Mouse (Mus musculus): ENCODE measurements around the gene Dnah9. TPM values are rescaled to one million over a fixed set of nuclear protein-coding genes. Genes with fewer than 3 reads are reported as not detected.

The Dnah9 gene
- total and polyA plus RNA-seq, 3 experiments: 0.38 TPM; not detected in 2

- Histone ChIP-seq H3K27me3 (ENCODE audit: insufficient read depth, low read length) (no peaks in the 10 kb centered on the region), H3K4me1 (ENCODE audit: insufficient read depth, low read depth, low read length) (no peaks in the 10 kb centered on the region), H3K4me3 (ENCODE audit: low read depth, low read length) (no peak overlapping the region), H3K9me3 (replicated peaks) (no peaks in the 10 kb centered on the region), H3K36me3 (replicated peaks) (peaks cover 91% of the 10 kb centered on the region)
- DNase-seq (ENCODE audit: low spot score): no peak
- TF ChIP-seq CTCF (IDR thresholded peaks at IDR 0.05; ENCODE audit: low read depth, low read length) (no peak), GATA2 (IDR thresholded peaks at IDR 0.05; ENCODE audit: borderline replicate concordance, low read depth, low read length) (no peak), POLR2AphosphoS5 (IDR thresholded peaks at IDR 0.05; ENCODE audit: insufficient replicate concordance, low read depth, low read length) (no peak), TAL1 (conservative IDR thresholded peaks at IDR 0.05; ENCODE audit: low read depth, low read length) (no peak), GATA1 (IDR thresholded peaks at IDR 0.05; ENCODE audit: borderline replicate concordance, low read length) (no peak)
- ATAC-seq (ENCODE audit: extremely low read depth, insufficient number of reproducible peaks, low FRiP score, poor library complexity, severe bottlenecking): no peak
Measured at GRCm38 (mm10) chr11:65818193-65818592, 350.2 kb downstream of the Dnah9 start.

DNA sequence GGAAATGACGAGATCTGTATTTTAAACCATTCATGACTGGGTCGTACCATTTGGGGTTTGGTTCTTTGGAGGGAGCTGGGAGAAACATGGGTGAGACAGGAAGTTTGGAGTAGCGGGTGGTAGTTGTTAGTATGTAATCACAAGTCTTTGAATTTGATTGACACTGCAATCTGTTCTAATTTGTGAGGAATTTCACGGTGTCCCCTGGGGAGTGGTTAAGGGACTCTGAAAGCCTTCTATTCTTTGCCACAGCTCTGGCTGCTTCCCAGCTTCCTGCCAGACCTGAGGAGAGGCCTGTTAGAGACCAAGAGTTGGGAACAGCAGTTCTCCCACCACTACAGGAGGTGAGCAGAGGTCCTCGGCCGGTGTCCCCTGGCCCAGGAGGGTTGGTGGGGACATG lies 352.1 kb downstream of the Dnah9 start:
- Histone ChIP-seq H3K9me3 (replicated peaks) (no peaks in the 10 kb centered on the region), H3K27me3 (ENCODE audit: insufficient read depth, low read length) (no peaks in the 10 kb centered on the region), H3K36me3 (replicated peaks) (peaks cover 83% of the 10 kb centered on the region), H3K4me1 (ENCODE audit: insufficient read depth, low read depth, low read length) (peaks cover 7% of the 10 kb centered on the region), H3K4me3 (ENCODE audit: low read depth, low read length) (no peak overlapping the region)
- ATAC-seq (ENCODE audit: extremely low read depth, insufficient number of reproducible peaks, low FRiP score, poor library complexity, severe bottlenecking): no peak
- no peak for DNase-seq (ENCODE audit: low spot score)
- TF ChIP-seq POLR2AphosphoS5 (IDR thresholded peaks at IDR 0.05; ENCODE audit: insufficient replicate concordance, low read depth, low read length) (no peak), TAL1 (conservative IDR thresholded peaks at IDR 0.05; ENCODE audit: low read depth, low read length) (no peak), GATA1 (IDR thresholded peaks at IDR 0.05; ENCODE audit: borderline replicate concordance, low read length) (no peak), CTCF (IDR thresholded peaks at IDR 0.05; ENCODE audit: low read depth, low read length) (no peak), GATA2 (IDR thresholded peaks at IDR 0.05; ENCODE audit: borderline replicate concordance, low read depth, low read length) (no peak)

DNA sequence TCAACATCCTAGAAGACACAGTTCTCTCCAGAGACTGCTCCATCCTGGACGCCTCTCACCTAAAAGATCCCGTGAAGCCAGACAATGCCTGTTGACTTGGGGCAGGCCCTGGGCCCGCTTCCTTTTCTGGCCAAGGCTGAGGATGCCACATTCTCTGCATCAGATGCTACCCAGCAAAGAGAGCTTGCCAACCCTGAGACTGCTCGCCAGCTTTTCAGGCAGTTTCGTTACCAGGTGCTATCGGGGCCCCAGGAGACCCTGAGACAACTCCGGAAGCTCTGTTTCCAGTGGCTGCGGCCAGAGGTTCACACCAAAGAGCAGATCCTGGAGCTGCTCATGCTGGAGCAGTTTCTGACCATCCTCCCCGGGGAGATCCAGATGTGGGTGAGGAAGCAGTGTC lies 354.0 kb downstream of the Dnah9 start:
- Histone ChIP-seq H3K27me3 (ENCODE audit: insufficient read depth, low read length) (no peaks in the 10 kb centered on the region), H3K9me3 (replicated peaks) (no peaks in the 10 kb centered on the region), H3K4me1 (ENCODE audit: insufficient read depth, low read depth, low read length) (peaks cover 12% of the 10 kb centered on the region), H3K4me3 (ENCODE audit: low read depth, low read length) (no peak overlapping the region), H3K36me3 (replicated peaks) (peaks cover 72% of the 10 kb centered on the region)
- DNase-seq (ENCODE audit: low spot score) (no peak), ATAC-seq (ENCODE audit: extremely low read depth, insufficient number of reproducible peaks, low FRiP score, poor library complexity, severe bottlenecking) (no peak)
- TF ChIP-seq GATA2 (IDR thresholded peaks at IDR 0.05; ENCODE audit: borderline replicate concordance, low read depth, low read length) (no peak), CTCF (IDR thresholded peaks at IDR 0.05; ENCODE audit: low read depth, low read length) (no peak), TAL1 (conservative IDR thresholded peaks at IDR 0.05; ENCODE audit: low read depth, low read length) (no peak)

DNA sequence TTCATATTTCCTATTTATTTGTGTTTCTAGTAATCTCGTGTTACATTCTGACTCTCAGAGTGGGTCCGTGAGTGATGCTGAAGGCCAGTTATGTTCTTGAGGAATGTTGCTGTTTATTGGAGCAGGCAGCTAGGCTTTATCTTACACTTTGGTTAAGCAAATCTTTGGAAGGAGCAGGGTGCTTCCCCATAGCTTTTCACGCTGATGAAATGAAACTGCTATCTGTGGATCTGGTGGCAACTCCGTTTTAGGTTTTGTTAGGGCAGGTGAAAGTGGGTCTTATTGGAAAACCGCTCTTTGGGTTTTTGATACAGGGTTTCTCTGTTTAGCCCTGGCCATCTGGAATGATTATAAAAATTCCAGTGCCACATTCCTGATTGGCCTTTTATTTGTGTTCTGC lies 356.3 kb downstream of the Dnah9 start:
- DNase-seq (ENCODE audit: low spot score): no peak
- H3K4me3 ChIP-seq (ENCODE audit: low read depth, low read length): no peak overlapping the region
- no peak for ATAC-seq (ENCODE audit: extremely low read depth, insufficient number of reproducible peaks, low FRiP score, poor library complexity, severe bottlenecking)
- H3K9me3 ChIP-seq (replicated peaks): no peaks in the 10 kb centered on the region
- TF ChIP-seq GATA1 (IDR thresholded peaks at IDR 0.05; ENCODE audit: borderline replicate concordance, low read length): no peak
- no peak for TF ChIP-seq POLR2AphosphoS5 (IDR thresholded peaks at IDR 0.05; ENCODE audit: insufficient replicate concordance, low read depth, low read length)
- no peak for TF ChIP-seq TAL1 (conservative IDR thresholded peaks at IDR 0.05; ENCODE audit: low read depth, low read length)
- TF ChIP-seq GATA2 (IDR thresholded peaks at IDR 0.05; ENCODE audit: borderline replicate concordance, low read depth, low read length): no peak
- no peak for TF ChIP-seq CTCF (IDR thresholded peaks at IDR 0.05; ENCODE audit: low read depth, low read length)
- no peaks in the 10 kb centered on the region for H3K27me3 ChIP-seq (ENCODE audit: insufficient read depth, low read length)
- H3K36me3 ChIP-seq (replicated peaks): peaks cover 57% of the 10 kb centered on the region
- H3K4me1 ChIP-seq (ENCODE audit: insufficient read depth, low read depth, low read length): peaks cover 18% of the 10 kb centered on the region

DNA sequence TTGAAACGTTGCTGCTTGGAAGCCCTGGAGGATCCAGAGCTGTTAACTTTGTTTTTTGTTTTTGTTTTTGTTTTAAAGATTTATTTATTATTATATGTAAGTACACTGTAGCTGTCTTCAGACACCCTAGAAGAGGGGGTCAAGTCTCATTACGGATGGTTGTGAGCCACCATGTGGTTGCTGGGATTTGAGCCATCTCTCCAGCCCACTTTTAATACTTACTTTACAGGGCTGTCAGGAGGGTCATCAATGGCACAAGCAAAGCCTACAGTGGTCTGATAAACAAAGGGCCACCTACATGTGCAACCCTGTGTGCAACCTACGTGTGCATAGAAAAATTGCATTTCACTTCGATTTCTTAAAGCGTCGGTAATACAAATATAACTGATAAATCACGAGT lies 360.8 kb downstream of the Dnah9 start:
- no peak for TF ChIP-seq CTCF (IDR thresholded peaks at IDR 0.05; ENCODE audit: low read depth, low read length)
- TF ChIP-seq POLR2AphosphoS5 (IDR thresholded peaks at IDR 0.05; ENCODE audit: insufficient replicate concordance, low read depth, low read length): no peak
- no peak for TF ChIP-seq GATA1 (IDR thresholded peaks at IDR 0.05; ENCODE audit: borderline replicate concordance, low read length)
- no peak for TF ChIP-seq GATA2 (IDR thresholded peaks at IDR 0.05; ENCODE audit: borderline replicate concordance, low read depth, low read length)
- no peak for TF ChIP-seq TAL1 (conservative IDR thresholded peaks at IDR 0.05; ENCODE audit: low read depth, low read length)
- H3K9me3 ChIP-seq (replicated peaks): no peaks in the 10 kb centered on the region
- H3K36me3 ChIP-seq (replicated peaks): peaks cover 20% of the 10 kb centered on the region
- peaks cover 27% of the 10 kb centered on the region for H3K4me1 ChIP-seq (ENCODE audit: insufficient read depth, low read depth, low read length)
- DNase-seq (ENCODE audit: low spot score): no peak
- peak overlapping the region; percentile 95 for H3K4me3 ChIP-seq (ENCODE audit: low read depth, low read length)
- no peak for ATAC-seq (ENCODE audit: extremely low read depth, insufficient number of reproducible peaks, low FRiP score, poor library complexity, severe bottlenecking)
- no peaks in the 10 kb centered on the region for H3K27me3 ChIP-seq (ENCODE audit: insufficient read depth, low read length)

DNA sequence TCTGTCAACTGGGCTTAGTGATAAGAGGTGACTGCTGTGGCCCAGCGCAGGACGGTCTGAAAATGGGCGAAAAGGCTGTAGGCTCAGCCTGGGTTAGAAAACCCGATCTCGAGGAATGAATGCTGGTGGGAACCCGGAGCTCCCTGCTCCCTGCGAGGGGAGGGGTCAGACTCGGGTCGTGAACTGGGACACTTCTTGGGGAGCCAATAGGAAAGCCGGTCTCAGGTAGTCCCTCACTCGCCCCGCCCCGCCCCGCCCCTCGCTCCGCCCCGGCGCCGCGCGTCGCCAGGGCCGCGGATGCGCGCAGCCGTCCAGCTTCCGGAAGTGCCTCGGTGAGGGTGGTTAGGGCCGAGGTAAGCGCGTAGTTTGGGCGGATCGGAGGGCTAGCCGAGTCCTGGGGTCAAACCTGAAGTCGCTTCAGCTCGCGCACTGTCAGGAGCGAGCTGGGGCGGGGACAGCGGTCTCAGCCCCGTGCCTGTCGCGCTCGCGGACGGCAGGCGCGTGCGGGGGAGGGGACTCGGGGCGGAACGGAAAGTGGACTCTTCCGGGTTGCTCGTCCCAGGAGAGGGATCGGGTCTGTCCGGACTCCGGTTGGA lies 361.3 kb downstream of the Dnah9 start, which contains the start of gene Zkscan6:
Gene Zkscan6, plus strand, starts transcription at position 267 of the 596 bp plus-strand sequence.
- ATAC-seq (ENCODE audit: extremely low read depth, insufficient number of reproducible peaks, low FRiP score, poor library complexity, severe bottlenecking) (peak; percentile 96), DNase-seq (ENCODE audit: low spot score) (peak; percentile 97)
- Histone ChIP-seq H3K4me3 (ENCODE audit: low read depth, low read length) (peak within 1 kb of the TSS; percentile 95), H3K27me3 (ENCODE audit: insufficient read depth, low read length) (no peaks in the 10 kb centered on the region), H3K4me1 (ENCODE audit: insufficient read depth, low read depth, low read length) (peaks cover 23% of the 10 kb centered on the region), H3K9me3 (replicated peaks) (no peaks in the 10 kb centered on the region), H3K36me3 (replicated peaks) (peaks cover 14% of the 10 kb centered on the region)
- no peak for TF ChIP-seq POLR2AphosphoS5 (IDR thresholded peaks at IDR 0.05; ENCODE audit: insufficient replicate concordance, low read depth, low read length)
- no peak for TF ChIP-seq CTCF (IDR thresholded peaks at IDR 0.05; ENCODE audit: low read depth, low read length)
- no peak for TF ChIP-seq GATA1 (IDR thresholded peaks at IDR 0.05; ENCODE audit: borderline replicate concordance, low read length)
- TF ChIP-seq TAL1 (conservative IDR thresholded peaks at IDR 0.05; ENCODE audit: low read depth, low read length): no peak
- TF ChIP-seq GATA2 (IDR thresholded peaks at IDR 0.05; ENCODE audit: borderline replicate concordance, low read depth, low read length): no peak

All from G1E (cell line).